Mouse (Mus musculus): ENCODE measurements at regions not wholly inside any gene's neighbourhood (a gene's known extent, or its start where the extent isn't known, plus 50 kb on each side); places are given as distances from the start of the nearest gene placed in this dataset.
"Not testable (repeated sequence)": the region's sequence is repeated elsewhere in the genome, so short reads cannot be mapped to it uniquely, and the experiment has no call there.

- 55% methylated on average over 7 of the region's 7 CpGs for WGBS
- TF ChIP-seq POLR2A (IDR thresholded peaks at IDR 0.05; ENCODE audit: low read depth, low read length) (no peak), CTCF (conservative IDR thresholded peaks at IDR 0.05; ENCODE audit: insufficient read depth, insufficient read length, low read depth, low read length) (no peak)
- Histone ChIP-seq H3K36me3 (ENCODE audit: control insufficient read depth, insufficient read depth, low read length) (no peaks in the 10 kb centered on the region), H3K4me3 (ENCODE audit: insufficient read depth, low read depth, low read length) (no peak overlapping the region), H3K4me1 (ENCODE audit: control insufficient read depth, insufficient read depth, low read length) (no peaks in the 10 kb centered on the region), H3K27ac (ENCODE audit: insufficient read depth, low read depth, low read length) (no peak overlapping the region), H3K27me3 (replicated peaks; ENCODE audit: control insufficient read depth, insufficient read depth, low read length) (no peaks in the 10 kb centered on the region)
- DNase-seq, result no peak
Measured at GRCm38 (mm10) chr9:51660908-51661874, 103.9 kb upstream of the Arhgap20 start.

GRCm38 (mm10) chr9:51661911-51662310 lies 103.2 kb upstream of the Arhgap20 start:
- DNase-seq, result no peak
- Histone ChIP-seq H3K36me3 (ENCODE audit: control insufficient read depth, insufficient read depth, low read length) (no peaks in the 10 kb centered on the region), H3K27me3 (replicated peaks; ENCODE audit: control insufficient read depth, insufficient read depth, low read length) (no peaks in the 10 kb centered on the region), H3K27ac (ENCODE audit: insufficient read depth, low read depth, low read length) (no peak overlapping the region), H3K4me3 (ENCODE audit: insufficient read depth, low read depth, low read length) (no peak overlapping the region), H3K4me1 (ENCODE audit: control insufficient read depth, insufficient read depth, low read length) (no peaks in the 10 kb centered on the region)
- WGBS, result 88% methylated on average over 2 of the region's 2 CpGs
- no peak for TF ChIP-seq CTCF (conservative IDR thresholded peaks at IDR 0.05; ENCODE audit: insufficient read depth, insufficient read length, low read depth, low read length)
- TF ChIP-seq POLR2A (IDR thresholded peaks at IDR 0.05; ENCODE audit: low read depth, low read length), result no peak

GRCm38 (mm10) chr9:51664353-51664752 lies 100.8 kb upstream of the Arhgap20 start:
- Histone ChIP-seq H3K4me1 (ENCODE audit: control insufficient read depth, insufficient read depth, low read length) (no peaks in the 10 kb centered on the region), H3K27ac (ENCODE audit: insufficient read depth, low read depth, low read length) (no peak overlapping the region), H3K27me3 (replicated peaks; ENCODE audit: control insufficient read depth, insufficient read depth, low read length) (no peaks in the 10 kb centered on the region), H3K36me3 (ENCODE audit: control insufficient read depth, insufficient read depth, low read length) (no peaks in the 10 kb centered on the region), H3K4me3 (ENCODE audit: insufficient read depth, low read depth, low read length) (no peak overlapping the region)
- WGBS, result 33% methylated on average over 1 of the region's 1 CpGs
- no peak for DNase-seq
- TF ChIP-seq POLR2A (IDR thresholded peaks at IDR 0.05; ENCODE audit: low read depth, low read length) (no peak), CTCF (conservative IDR thresholded peaks at IDR 0.05; ENCODE audit: insufficient read depth, insufficient read length, low read depth, low read length) (no peak)

GRCm38 (mm10) chr9:51664876-51665275 lies 100.3 kb upstream of the Arhgap20 start:
- Histone ChIP-seq H3K4me3 (ENCODE audit: insufficient read depth, low read depth, low read length) (no peak overlapping the region), H3K27me3 (replicated peaks; ENCODE audit: control insufficient read depth, insufficient read depth, low read length) (no peaks in the 10 kb centered on the region), H3K36me3 (ENCODE audit: control insufficient read depth, insufficient read depth, low read length) (no peaks in the 10 kb centered on the region), H3K27ac (ENCODE audit: insufficient read depth, low read depth, low read length) (no peak overlapping the region), H3K4me1 (ENCODE audit: control insufficient read depth, insufficient read depth, low read length) (no peaks in the 10 kb centered on the region)
- TF ChIP-seq CTCF (conservative IDR thresholded peaks at IDR 0.05; ENCODE audit: insufficient read depth, insufficient read length, low read depth, low read length), result no peak
- DNase-seq, result no peak

- H3K27me3 ChIP-seq (replicated peaks; ENCODE audit: control insufficient read depth, insufficient read depth, low read length); DNase-seq; H3K27ac ChIP-seq (ENCODE audit: insufficient read depth, low read depth, low read length); H3K36me3 ChIP-seq (ENCODE audit: control insufficient read depth, insufficient read depth, low read length); H3K4me3 ChIP-seq (ENCODE audit: insufficient read depth, low read depth, low read length); H3K4me1 ChIP-seq (ENCODE audit: control insufficient read depth, insufficient read depth, low read length): not testable (repeated sequence)
- WGBS, result 95% methylated on average over 12 of the region's 12 CpGs
Measured at GRCm38 (mm10) chr9:51668976-51669375, 96.2 kb upstream of the Arhgap20 start.

- H3K4me1 ChIP-seq (ENCODE audit: control insufficient read depth, insufficient read depth, low read length), result no peaks in the 10 kb centered on the region
- DNase-seq, result no peak
- 80% methylated on average over 2 of the region's 2 CpGs for WGBS
- no peak overlapping the region for H3K4me3 ChIP-seq (ENCODE audit: insufficient read depth, low read depth, low read length)
- H3K27me3 ChIP-seq (replicated peaks; ENCODE audit: control insufficient read depth, insufficient read depth, low read length), result no peaks in the 10 kb centered on the region
- H3K36me3 ChIP-seq (ENCODE audit: control insufficient read depth, insufficient read depth, low read length), result no peaks in the 10 kb centered on the region
- TF ChIP-seq CTCF (conservative IDR thresholded peaks at IDR 0.05; ENCODE audit: insufficient read depth, insufficient read length, low read depth, low read length) (no peak), POLR2A (IDR thresholded peaks at IDR 0.05; ENCODE audit: low read depth, low read length) (no peak)
- no peak overlapping the region for H3K27ac ChIP-seq (ENCODE audit: insufficient read depth, low read depth, low read length)
Measured at GRCm38 (mm10) chr9:51670531-51670930, 94.6 kb upstream of the Arhgap20 start.

- 33% methylated on average over 1 of the region's 1 CpGs for WGBS
- no peaks in the 10 kb centered on the region for H3K36me3 ChIP-seq (ENCODE audit: control insufficient read depth, insufficient read depth, low read length)
- no peak overlapping the region for H3K27ac ChIP-seq (ENCODE audit: insufficient read depth, low read depth, low read length)
- H3K4me1 ChIP-seq (ENCODE audit: control insufficient read depth, insufficient read depth, low read length), result no peaks in the 10 kb centered on the region
- H3K27me3 ChIP-seq (replicated peaks; ENCODE audit: control insufficient read depth, insufficient read depth, low read length), result no peaks in the 10 kb centered on the region; the same call in 1 of the 2 replicates
- no peak for DNase-seq
- no peak for TF ChIP-seq POLR2A (IDR thresholded peaks at IDR 0.05; ENCODE audit: low read depth, low read length)
- no peak for TF ChIP-seq CTCF (conservative IDR thresholded peaks at IDR 0.05; ENCODE audit: insufficient read depth, insufficient read length, low read depth, low read length)
- no peak overlapping the region for H3K4me3 ChIP-seq (ENCODE audit: insufficient read depth, low read depth, low read length)
Measured at GRCm38 (mm10) chr9:51686536-51686935, 78.6 kb upstream of the Arhgap20 start.
